Mouse (Mus musculus): ENCODE data around the gene Zfp526.

DNA sequence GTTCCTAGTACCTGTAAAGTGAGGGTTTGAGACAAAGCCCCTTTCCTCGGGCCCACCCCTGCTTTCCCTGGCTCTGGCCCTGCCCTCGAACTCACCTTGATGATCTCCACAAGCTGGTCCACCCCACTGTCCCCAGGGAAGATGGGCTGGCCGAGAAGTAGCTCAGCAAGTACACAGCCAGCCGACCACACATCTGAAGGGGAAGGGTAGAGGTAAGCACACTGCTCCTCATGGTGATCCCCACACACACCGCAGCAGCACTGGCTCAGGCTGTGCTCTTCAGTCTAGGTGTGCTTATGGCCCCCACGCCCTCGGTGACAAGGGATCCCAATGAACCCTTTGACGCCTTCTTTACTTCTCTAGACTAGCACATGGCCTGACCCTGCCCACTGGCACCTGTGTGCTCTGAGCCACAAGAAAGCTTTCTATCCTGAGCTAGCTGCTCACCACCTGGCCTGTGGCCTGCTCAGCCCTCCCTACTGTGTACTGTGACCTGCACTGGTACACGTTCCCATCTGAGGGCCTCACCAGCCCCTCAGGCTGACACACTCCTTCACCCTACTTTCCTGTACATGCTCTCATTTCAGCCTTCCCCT is 9.6 kb downstream of the Zfp526 start:
- TF ChIP-seq POLR2A (IDR thresholded peaks at IDR 0.05; ENCODE audit: control insufficient read depth, low read depth, low read length) (no peak), CTCF (IDR thresholded peaks at IDR 0.05; ENCODE audit: control insufficient read depth, insufficient read depth, insufficient replicate concordance, low read depth, low read length) (no peak)

Data from testis, adult 2 months (tissue).